In the genomic region with DNA sequence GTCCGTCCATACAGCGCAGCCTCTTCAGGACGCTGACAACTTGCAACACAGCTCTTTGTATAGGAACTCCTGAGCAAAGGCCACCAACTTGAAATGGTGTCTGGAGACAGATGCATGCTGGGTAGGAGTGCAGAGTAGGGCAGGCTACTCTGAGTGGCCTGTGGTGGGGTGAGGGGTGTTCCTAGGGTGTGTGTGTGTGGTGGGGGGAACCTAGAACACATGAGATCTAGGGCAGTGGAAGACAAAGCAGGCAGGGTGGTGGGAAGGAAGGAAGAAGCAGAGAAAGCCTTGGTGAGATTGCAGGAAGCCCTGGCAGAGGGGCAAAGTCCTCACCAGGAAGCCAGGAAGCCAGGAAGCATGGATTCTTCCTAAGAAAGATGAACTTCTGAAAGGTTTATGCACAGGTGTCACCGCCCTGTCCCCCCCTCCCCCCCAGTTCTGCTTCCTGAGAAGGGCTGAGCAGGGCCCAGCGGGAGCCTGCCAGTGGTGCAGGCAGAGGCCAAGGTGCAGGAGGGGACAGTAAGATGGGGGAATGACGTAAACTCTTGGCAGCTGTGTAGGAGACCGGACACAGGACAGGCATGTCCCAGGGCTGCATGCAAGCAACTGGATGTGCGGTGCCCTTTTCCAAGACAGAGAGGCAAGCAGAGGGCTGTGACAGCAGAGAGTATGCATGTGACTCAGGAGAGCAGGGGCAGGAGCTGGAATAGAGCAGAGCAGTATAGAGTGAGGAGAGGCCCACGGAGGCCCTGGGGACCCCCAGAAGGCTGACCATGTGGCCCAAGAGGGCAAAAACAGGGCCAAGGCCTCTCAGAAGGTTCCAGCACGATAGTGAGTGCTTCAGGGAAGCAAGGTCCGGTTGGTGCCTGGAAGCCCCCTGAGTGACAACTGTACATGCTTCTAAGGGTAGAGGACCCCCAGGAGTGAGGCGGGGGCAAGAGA, we compare ENCODE assay signal across 8 mouse cellular contexts. TPM values are rescaled to one million over a fixed set of nuclear protein-coding genes. Genes with fewer than 3 reads are reported as not detected.
DNase-seq lines count a peak whose midpoint lies in the region; ATAC-seq and TF ChIP-seq lines count a peak whose summit lies in the region.

No protein-coding gene starts in this region.

- no peak for TF ChIP-seq CTCF in midbrain, postnatal 0 days (IDR thresholded peaks at IDR 0.05)

- H3K4me2 ChIP-seq in forebrain, embryonic 14.5 days (ENCODE audit: low read length) = no peak overlapping the region
- peak overlapping the region; percentile 43; the same call in 1 of the 2 replicates for H3K4me2 ChIP-seq in hindbrain, embryonic 12.5 days (replicated peaks)
- peak overlapping the region; percentile 15; the same call in 1 of the 2 replicates for H3K4me2 ChIP-seq in limb, embryonic 15.5 days
- no peak overlapping the region for H3K4me2 ChIP-seq in midbrain, postnatal 0 days (ENCODE audit: low read depth, low read length, poor library complexity, severe bottlenecking)

- no peak overlapping the region for H3K4me3 ChIP-seq in forebrain, embryonic 14.5 days (ENCODE audit: low read depth, low read length)
- no peak overlapping the region for H3K4me3 ChIP-seq in hindbrain, embryonic 12.5 days
- H3K4me3 ChIP-seq in limb, embryonic 15.5 days = no peak overlapping the region
- no peak overlapping the region for H3K4me3 ChIP-seq in midbrain, postnatal 0 days (ENCODE audit: low read depth, low read length)

- peak; percentile 26 for DNase-seq in adipocyte (ENCODE audit: low spot score)
- DNase-seq in forebrain, embryonic 14.5 days (ENCODE audit: low spot score) = no peak
- no peak for DNase-seq in midbrain, postnatal 0 days (ENCODE audit: low spot score)
- DNase-seq in thymus, postnatal 36 days = no peak
- DNase-seq in cerebellum, postnatal 10 days = no peak
- no peak for DNase-seq in frontal cortex, postnatal 14 days (ENCODE audit: low spot score in 2 of 2)

- H3K36me3 ChIP-seq in forebrain, embryonic 14.5 days (ENCODE audit: control insufficient read depth, insufficient read depth, low read length) = peaks cover 21% of the 10 kb centered on the region
- peaks cover 13% of the 10 kb centered on the region; the same call in 1 of the 2 replicates for H3K36me3 ChIP-seq in hindbrain, embryonic 12.5 days
- H3K36me3 ChIP-seq in limb, embryonic 15.5 days = no peaks in the 10 kb centered on the region
- no peaks in the 10 kb centered on the region for H3K36me3 ChIP-seq in midbrain, postnatal 0 days (ENCODE audit: insufficient read depth, low read length)

- no peak for ATAC-seq in forebrain, embryonic 14.5 days
- ATAC-seq in hindbrain, embryonic 12.5 days (ENCODE audit: low FRiP score) = no peak
- peak; percentile 15; the same call in 1 of the 2 replicates for ATAC-seq in limb, embryonic 15.5 days (ENCODE audit: insufficient number of reproducible peaks, low FRiP score, low TSS enrichment, low read depth)
- ATAC-seq in midbrain, postnatal 0 days (ENCODE audit: low FRiP score) = no peak

- no peaks in the 10 kb centered on the region for H3K9me3 ChIP-seq in forebrain, embryonic 14.5 days (replicated peaks; ENCODE audit: control insufficient read depth, low read length)
- no peaks in the 10 kb centered on the region for H3K9me3 ChIP-seq in hindbrain, embryonic 12.5 days (replicated peaks)
- H3K9me3 ChIP-seq in limb, embryonic 15.5 days = no peaks in the 10 kb centered on the region
- H3K9me3 ChIP-seq in midbrain, postnatal 0 days (ENCODE audit: low read length) = no peaks in the 10 kb centered on the region

- H3K9ac ChIP-seq in forebrain, embryonic 14.5 days (ENCODE audit: low read length) = peak overlapping the region; percentile 43; the same call in 1 of the 2 replicates
- H3K9ac ChIP-seq in hindbrain, embryonic 12.5 days = peak overlapping the region; percentile 42; the same call in 1 of the 2 replicates
- H3K9ac ChIP-seq in limb, embryonic 15.5 days = no peak overlapping the region
- H3K9ac ChIP-seq in midbrain, postnatal 0 days (replicated peaks; ENCODE audit: low read length, poor library complexity, severe bottlenecking) = no peak overlapping the region

- H3K27ac ChIP-seq in forebrain, embryonic 14.5 days (ENCODE audit: low read depth, low read length) = peak overlapping the region; percentile 53
- peak overlapping the region; percentile 79 for H3K27ac ChIP-seq in hindbrain, embryonic 12.5 days
- H3K27ac ChIP-seq in limb, embryonic 15.5 days = peak overlapping the region; percentile 84
- H3K27ac ChIP-seq in midbrain, postnatal 0 days (ENCODE audit: low read depth, low read length) = 0 out of 2 replicates have a peak overlapping the region, but pooled peaks have one; percentile 18

- no peaks in the 10 kb centered on the region for H3K27me3 ChIP-seq in forebrain, embryonic 14.5 days (replicated peaks; ENCODE audit: control insufficient read depth, insufficient read depth, low read length)
- H3K27me3 ChIP-seq in hindbrain, embryonic 12.5 days = no peaks in the 10 kb centered on the region
- H3K27me3 ChIP-seq in limb, embryonic 15.5 days = no peaks in the 10 kb centered on the region
- H3K27me3 ChIP-seq in midbrain, postnatal 0 days (ENCODE audit: insufficient read depth, low read length) = no peaks in the 10 kb centered on the region

- peaks cover 43% of the 10 kb centered on the region for H3K4me1 ChIP-seq in forebrain, embryonic 14.5 days (ENCODE audit: control insufficient read depth, insufficient read depth, low read length)
- peaks cover 82% of the 10 kb centered on the region for H3K4me1 ChIP-seq in hindbrain, embryonic 12.5 days
- H3K4me1 ChIP-seq in limb, embryonic 15.5 days = peaks cover 53% of the 10 kb centered on the region
- H3K4me1 ChIP-seq in midbrain, postnatal 0 days (ENCODE audit: insufficient read depth, low read length) = peaks cover 15% of the 10 kb centered on the region; the same call in 1 of the 2 replicates

- WGBS in forebrain, embryonic 14.5 days = 31% methylated on average over 12 of the region's 12 CpGs
- WGBS in hindbrain, embryonic 12.5 days = 32% methylated on average over 12 of the region's 12 CpGs
- 45% methylated on average over 12 of the region's 12 CpGs for WGBS in limb, embryonic 15.5 days
- 38% methylated on average over 12 of the region's 12 CpGs for WGBS in midbrain, postnatal 0 days

RNA-seq across cellular contexts. Expression of a gene that starts 11.3 kb away (rescaled TPM):
- polyA plus RNA-seq in forebrain, embryonic 14.5 days (2014; fragmentation: Nextera tagmentation; extraction: Ambion mirVana) = 23.1 and 27.8 TPM in 2 replicates
- 136 and 153 TPM in 2 replicates for polyA plus RNA-seq in hindbrain, embryonic 12.5 days (2016; fragmentation: Nextera tagmentation; extraction: Ambion mirVana)
- polyA plus RNA-seq in limb, embryonic 15.5 days (2015; fragmentation: Nextera tagmentation; extraction: Ambion mirVana) = 26.6 and 37.2 TPM in 2 replicates
- total RNA-seq in midbrain, postnatal 0 days (2014; rRNA removed) = 22.4 and 37.1 TPM in 2 replicates
- 8.2 and 8.8 TPM in 2 replicates for polyA plus RNA-seq in midbrain, postnatal 0 days (2015; fragmentation: Nextera tagmentation; extraction: Ambion mirVana)

RNA-seq across cellular contexts. Expression of a gene that starts 17.9 kb away (rescaled TPM):
- 13.5 and 21.9 TPM in 2 replicates for polyA plus RNA-seq in forebrain, embryonic 14.5 days (2014; fragmentation: Nextera tagmentation; extraction: Ambion mirVana)
- polyA plus RNA-seq in hindbrain, embryonic 12.5 days (2016; fragmentation: Nextera tagmentation; extraction: Ambion mirVana) = 1.7 and 1.9 TPM in 2 replicates
- 0.72 and 1.1 TPM in 2 replicates for polyA plus RNA-seq in limb, embryonic 15.5 days (2015; fragmentation: Nextera tagmentation; extraction: Ambion mirVana)
- 248 and 284 TPM in 2 replicates for total RNA-seq in midbrain, postnatal 0 days (2014; rRNA removed)
- polyA plus RNA-seq in midbrain, postnatal 0 days (2015; fragmentation: Nextera tagmentation; extraction: Ambion mirVana) = 180 and 212 TPM in 2 replicates

RNA-seq across cellular contexts. Expression of a gene that starts 33.7 kb away (rescaled TPM):
- polyA plus RNA-seq in forebrain, embryonic 14.5 days (2014; fragmentation: Nextera tagmentation; extraction: Ambion mirVana) = 32.8 and 35.9 TPM in 2 replicates
- 384 and 396 TPM in 2 replicates for polyA plus RNA-seq in hindbrain, embryonic 12.5 days (2016; fragmentation: Nextera tagmentation; extraction: Ambion mirVana)
- polyA plus RNA-seq in limb, embryonic 15.5 days (2015; fragmentation: Nextera tagmentation; extraction: Ambion mirVana) = 249 and 274 TPM in 2 replicates
- total RNA-seq in midbrain, postnatal 0 days (2014; rRNA removed) = 19.2 and 27.1 TPM in 2 replicates
- 49.0 and 50.8 TPM in 2 replicates for polyA plus RNA-seq in midbrain, postnatal 0 days (2015; fragmentation: Nextera tagmentation; extraction: Ambion mirVana)

RNA-seq across cellular contexts. Expression of a gene that starts 45.2 kb away (rescaled TPM):
- polyA plus RNA-seq in forebrain, embryonic 14.5 days (2014; fragmentation: Nextera tagmentation; extraction: Ambion mirVana) = 0.52 TPM in 1 of 2 replicates, not detected in the other
- polyA plus RNA-seq in hindbrain, embryonic 12.5 days (2016; fragmentation: Nextera tagmentation; extraction: Ambion mirVana) = 0.30 and 0.33 TPM in 2 replicates
- not detected in 2 replicates for polyA plus RNA-seq in limb, embryonic 15.5 days (2015; fragmentation: Nextera tagmentation; extraction: Ambion mirVana)
- total RNA-seq in midbrain, postnatal 0 days (2014; rRNA removed) = 2.4 and 3.0 TPM in 2 replicates
- 0.83 and 0.85 TPM in 2 replicates for polyA plus RNA-seq in midbrain, postnatal 0 days (2015; fragmentation: Nextera tagmentation; extraction: Ambion mirVana)

RNA-seq across cellular contexts. Expression of a gene that starts 51.6 kb away (rescaled TPM):
- polyA plus RNA-seq in forebrain, embryonic 14.5 days (2014; fragmentation: Nextera tagmentation; extraction: Ambion mirVana) = 15.6 and 20.2 TPM in 2 replicates
- 22.1 and 22.5 TPM in 2 replicates for polyA plus RNA-seq in hindbrain, embryonic 12.5 days (2016; fragmentation: Nextera tagmentation; extraction: Ambion mirVana)
- polyA plus RNA-seq in limb, embryonic 15.5 days (2015; fragmentation: Nextera tagmentation; extraction: Ambion mirVana) = 18.4 and 18.5 TPM in 2 replicates
- 27.8 and 28.2 TPM in 2 replicates for total RNA-seq in midbrain, postnatal 0 days (2014; rRNA removed)
- 17.6 and 19.1 TPM in 2 replicates for polyA plus RNA-seq in midbrain, postnatal 0 days (2015; fragmentation: Nextera tagmentation; extraction: Ambion mirVana)

Comparison
In these comparisons a context has a peak if more than half of its experiments do, and no peak if none do; other contexts are left out.
1. H3K27ac ChIP-seq: peak in every context shown above with its lines; median percentile 84 in limb, embryonic 15.5 days; 79 in hindbrain, embryonic 12.5 days; 53 in forebrain, embryonic 14.5 days; 18 in midbrain, postnatal 0 days.
2. H3K4me2 ChIP-seq: peak in hindbrain, embryonic 12.5 days (single experiment) and limb, embryonic 15.5 days (single experiment); none in forebrain, embryonic 14.5 days (single experiment) and midbrain, postnatal 0 days (single experiment).
3. H3K9ac ChIP-seq: peak in forebrain, embryonic 14.5 days (single experiment) and hindbrain, embryonic 12.5 days (single experiment); none in limb, embryonic 15.5 days (single experiment) and midbrain, postnatal 0 days (single experiment).